Mouse (Mus musculus) embryo, embryonic 10 days (tissue): ENCODE results near the gene Prkn.

Source experiments
- DNase-seq: peaks from one replicate; pipeline ENCODE4 v3.0.0-alpha.2; 2015; ENCODE audit warnings: low spot score

Gene Prkn

GRCm38 (mm10) chr17:11271876-11272275 is 431.7 kb downstream of the Prkn start:
- DNase-seq, result no peak

GRCm38 (mm10) chr17:11284246-11284645 is 444.1 kb downstream of the Prkn start:
- no peak for DNase-seq

- no peak for DNase-seq
Observed at GRCm38 (mm10) chr17:11290183-11290582, 450.0 kb downstream of the Prkn start.

- DNase-seq, result no peak
Observed at GRCm38 (mm10) chr17:11303116-11303515, 462.9 kb downstream of the Prkn start.

- DNase-seq, result peak; percentile 65
Observed at GRCm38 (mm10) chr17:11309843-11310242, 469.7 kb downstream of the Prkn start.

- DNase-seq, result no peak
Observed at GRCm38 (mm10) chr17:11314163-11314562, 474.0 kb downstream of the Prkn start.

GRCm38 (mm10) chr17:11315675-11316074 is 475.5 kb downstream of the Prkn start:
- DNase-seq, result no peak

GRCm38 (mm10) chr17:11318946-11319345 is 478.8 kb downstream of the Prkn start:
- DNase-seq, result no peak

GRCm38 (mm10) chr17:11319666-11320360 is 479.6 kb downstream of the Prkn start:
- DNase-seq, result no peak

- DNase-seq, result peak; percentile 25
Observed at GRCm38 (mm10) chr17:11332081-11332480, 491.9 kb downstream of the Prkn start.

- no peak for DNase-seq
Observed at GRCm38 (mm10) chr17:11333741-11334140, 493.6 kb downstream of the Prkn start.

- no peak for DNase-seq
Observed at GRCm38 (mm10) chr17:11336156-11336555, 496.0 kb downstream of the Prkn start.

- no peak for DNase-seq
Observed at GRCm38 (mm10) chr17:11340368-11340767, 500.2 kb downstream of the Prkn start.

- no peak for DNase-seq
Observed at GRCm38 (mm10) chr17:11346310-11346709, 506.1 kb downstream of the Prkn start.

- no peak for DNase-seq
Observed at GRCm38 (mm10) chr17:11352778-11353552, 512.8 kb downstream of the Prkn start.

GRCm38 (mm10) chr17:11353553-11353945 is 513.4 kb downstream of the Prkn start:
- no peak for DNase-seq

GRCm38 (mm10) chr17:11354348-11354747 is 514.2 kb downstream of the Prkn start:
- no peak for DNase-seq

GRCm38 (mm10) chr17:11375461-11375860 is 535.3 kb downstream of the Prkn start:
- no peak for DNase-seq

GRCm38 (mm10) chr17:11383364-11383962 is 543.3 kb downstream of the Prkn start:
- no peak for DNase-seq

GRCm38 (mm10) chr17:11385246-11385645 is 545.1 kb downstream of the Prkn start:
- no peak for DNase-seq

- no peak for DNase-seq
Observed at GRCm38 (mm10) chr17:11392622-11393294, 552.6 kb downstream of the Prkn start.

GRCm38 (mm10) chr17:11394607-11395006 is 554.4 kb downstream of the Prkn start:
- no peak for DNase-seq
